Mouse (Mus musculus): ENCODE measurements around the gene BC051665. TPM values are rescaled to one million over a fixed set of nuclear protein-coding genes. Genes with fewer than 3 reads are reported as not detected.

BC051665 gene
- polyA plus RNA-seq, 1 experiment from 2014 or later, result not detected

- peak; percentile 57 for ATAC-seq (ENCODE audit: insufficient number of reproducible peaks, low FRiP score)
- Histone ChIP-seq H3K4me1 (replicated peaks) (peaks cover 21% of the 10 kb centered on the region), H3K9ac (no peak overlapping the region), H3K27ac (ENCODE audit: poor library complexity, severe bottlenecking) (peak overlapping the region; percentile 72), H3K9me3 (replicated peaks) (0 out of 2 replicates have a peak, but pooled peaks cover 5% of the 10 kb centered on the region), H3K4me2 (0 out of 2 replicates have a peak overlapping the region, but pooled peaks have one; percentile 22), H3K4me3 (no peak overlapping the region), H3K36me3 (peaks cover 6% of the 10 kb centered on the region), H3K27me3 (replicated peaks) (no peaks in the 10 kb centered on the region)
- WGBS, result 45% methylated on average over 13 of the region's 13 CpGs
Observed at GRCm38 (mm10) chr13:60743381-60744077, 42.6 kb downstream of the BC051665 start.

GRCm38 (mm10) chr13:60742611-60743010 lies 43.6 kb downstream of the BC051665 start:
- H3K4me1 ChIP-seq (replicated peaks), result peaks cover 27% of the 10 kb centered on the region
- H3K9me3 ChIP-seq (replicated peaks), result 0 out of 2 replicates have a peak, but pooled peaks cover 5% of the 10 kb centered on the region
- H3K4me2 ChIP-seq, result no peak overlapping the region
- H3K36me3 ChIP-seq, result peaks cover 6% of the 10 kb centered on the region
- H3K4me3 ChIP-seq, result no peak overlapping the region
- 66% methylated on average over 3 of the region's 3 CpGs for WGBS
- no peak for ATAC-seq (ENCODE audit: insufficient number of reproducible peaks, low FRiP score)
- H3K27me3 ChIP-seq (replicated peaks), result no peaks in the 10 kb centered on the region
- H3K27ac ChIP-seq (ENCODE audit: poor library complexity, severe bottlenecking), result peak overlapping the region; percentile 70
- H3K9ac ChIP-seq, result no peak overlapping the region

GRCm38 (mm10) chr13:60740248-60740647 lies 45.9 kb downstream of the BC051665 start:
- no peak overlapping the region for H3K9ac ChIP-seq
- ATAC-seq (ENCODE audit: insufficient number of reproducible peaks, low FRiP score), result no peak
- no peak overlapping the region for H3K27ac ChIP-seq (ENCODE audit: poor library complexity, severe bottlenecking)
- peaks cover 29% of the 10 kb centered on the region for H3K4me1 ChIP-seq (replicated peaks)
- H3K27me3 ChIP-seq (replicated peaks), result no peaks in the 10 kb centered on the region
- no peak overlapping the region for H3K4me2 ChIP-seq
- 89% methylated on average over 6 of the region's 6 CpGs for WGBS
- no peak overlapping the region for H3K4me3 ChIP-seq
- H3K36me3 ChIP-seq, result peaks cover 9% of the 10 kb centered on the region
- H3K9me3 ChIP-seq (replicated peaks), result 0 out of 2 replicates have a peak, but pooled peaks cover 5% of the 10 kb centered on the region

DNA sequence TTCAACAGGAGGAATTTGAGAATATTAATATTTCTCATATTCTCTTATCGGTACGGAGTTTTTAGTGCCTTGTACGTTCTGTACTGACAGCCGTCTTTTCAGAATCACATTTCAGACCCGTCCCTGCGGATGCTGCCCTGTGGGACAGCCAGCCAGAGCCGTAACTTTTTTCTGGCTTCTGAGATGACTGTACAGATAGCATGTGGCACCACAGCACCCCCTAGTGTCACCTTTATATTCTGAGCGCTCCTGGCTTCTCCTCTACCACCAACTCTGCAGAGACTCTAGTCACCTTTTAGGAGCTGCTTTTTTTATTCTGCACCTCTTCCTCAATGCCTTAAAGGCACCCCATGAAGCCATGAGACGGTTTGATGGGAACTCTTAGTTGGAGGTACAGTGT lies 47.7 kb downstream of the BC051665 start:
- Histone ChIP-seq H3K4me2 (peak overlapping the region; percentile 51), H3K27ac (ENCODE audit: poor library complexity, severe bottlenecking) (peak overlapping the region; percentile 67), H3K9me3 (replicated peaks) (0 out of 2 replicates have a peak, but pooled peaks cover 5% of the 10 kb centered on the region), H3K27me3 (replicated peaks) (no peaks in the 10 kb centered on the region), H3K4me1 (replicated peaks) (peaks cover 26% of the 10 kb centered on the region), H3K9ac (no peak overlapping the region), H3K4me3 (no peak overlapping the region), H3K36me3 (peaks cover 9% of the 10 kb centered on the region)
- ATAC-seq (ENCODE audit: insufficient number of reproducible peaks, low FRiP score), result peak; percentile 73
- WGBS, result 14% methylated on average over 9 of the region's 9 CpGs

GRCm38 (mm10) chr13:60737632-60738324 lies 48.4 kb downstream of the BC051665 start:
- Histone ChIP-seq H3K9ac (no peak overlapping the region), H3K4me3 (no peak overlapping the region; the same call in 1 of the 2 replicates), H3K4me1 (replicated peaks) (peaks cover 22% of the 10 kb centered on the region), H3K9me3 (replicated peaks) (0 out of 2 replicates have a peak, but pooled peaks cover 5% of the 10 kb centered on the region), H3K4me2 (peak overlapping the region; percentile 51), H3K27ac (ENCODE audit: poor library complexity, severe bottlenecking) (peak overlapping the region; percentile 67), H3K27me3 (replicated peaks) (no peaks in the 10 kb centered on the region), H3K36me3 (peaks cover 9% of the 10 kb centered on the region)
- 11% methylated on average over 9 of the region's 9 CpGs for WGBS
- peak; percentile 91 for ATAC-seq (ENCODE audit: insufficient number of reproducible peaks, low FRiP score)

GRCm38 (mm10) chr13:60736421-60737105 lies 49.6 kb downstream of the BC051665 start:
- Histone ChIP-seq H3K36me3 (peaks cover 14% of the 10 kb centered on the region), H3K4me1 (replicated peaks) (peaks cover 15% of the 10 kb centered on the region; the same call in 1 of the 2 replicates), H3K27me3 (replicated peaks) (no peaks in the 10 kb centered on the region), H3K9ac (no peak overlapping the region), H3K4me2 (no peak overlapping the region), H3K9me3 (replicated peaks) (0 out of 2 replicates have a peak, but pooled peaks cover 5% of the 10 kb centered on the region), H3K27ac (ENCODE audit: poor library complexity, severe bottlenecking) (no peak overlapping the region), H3K4me3 (no peak overlapping the region)
- WGBS, result 87% methylated on average over 13 of the region's 13 CpGs
- ATAC-seq (ENCODE audit: insufficient number of reproducible peaks, low FRiP score), result no peak

DNA sequence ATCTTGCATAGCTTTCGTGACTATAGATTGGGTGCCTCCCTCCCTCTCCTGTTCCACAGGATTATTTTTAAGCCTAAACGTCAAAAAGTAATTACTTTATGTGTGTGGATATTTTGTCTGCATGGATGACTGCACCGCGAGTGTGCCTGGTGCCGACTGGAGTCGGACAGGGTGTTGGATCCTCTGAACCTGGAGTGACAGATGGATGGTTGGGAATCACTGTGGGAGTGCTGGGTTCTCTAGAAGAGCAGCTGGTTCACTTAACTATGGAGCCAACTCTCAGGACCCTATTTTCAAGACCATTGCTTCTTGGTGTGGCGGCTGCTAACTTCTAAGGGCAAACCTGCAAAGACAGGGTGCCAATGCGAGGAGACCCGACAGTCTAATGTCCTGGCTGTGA lies 50.9 kb downstream of the BC051665 start:
- no peak for ATAC-seq (ENCODE audit: insufficient number of reproducible peaks, low FRiP score)
- 87% methylated on average over 9 of the region's 9 CpGs for WGBS
- H3K36me3 ChIP-seq, result peaks cover 20% of the 10 kb centered on the region
- H3K4me1 ChIP-seq (replicated peaks), result peaks cover 15% of the 10 kb centered on the region; the same call in 1 of the 2 replicates
- no peak overlapping the region for H3K27ac ChIP-seq (ENCODE audit: poor library complexity, severe bottlenecking)
- H3K4me2 ChIP-seq, result no peak overlapping the region
- 0 out of 2 replicates have a peak, but pooled peaks cover 5% of the 10 kb centered on the region for H3K9me3 ChIP-seq (replicated peaks)
- H3K4me3 ChIP-seq, result no peak overlapping the region
- no peaks in the 10 kb centered on the region for H3K27me3 ChIP-seq (replicated peaks)
- no peak overlapping the region for H3K9ac ChIP-seq

Other genes with a start within 250 kb of the BC051665 start
- gene Dapk1, start 184.4 kb downstream of the BC051665 start, polyA plus RNA-seq (2016; fragmentation: Nextera tagmentation; extraction: Ambion mirVana), result 12.5 and 15.8 TPM in 2 replicates
- not detected in 2 replicates for gene Ctsll3, start 16.5 kb upstream of the BC051665 start, polyA plus RNA-seq (2016; fragmentation: Nextera tagmentation; extraction: Ambion mirVana)
- gene 4930486L24Rik, start 78.1 kb upstream of the BC051665 start, polyA plus RNA-seq (2016; fragmentation: Nextera tagmentation; extraction: Ambion mirVana), result 0.20 TPM in 1 of 2 replicates, not detected in the other
- 0.45 and 0.68 TPM in 2 replicates for gene Gm49392, start 110.5 kb upstream of the BC051665 start, polyA plus RNA-seq (2016; fragmentation: Nextera tagmentation; extraction: Ambion mirVana)
- gene Ctla2b, start 111.1 kb upstream of the BC051665 start, polyA plus RNA-seq (2016; fragmentation: Nextera tagmentation; extraction: Ambion mirVana), result 5.3 and 7.0 TPM in 2 replicates
- gene Tpbpb, start 118.5 kb upstream of the BC051665 start, polyA plus RNA-seq (2016; fragmentation: Nextera tagmentation; extraction: Ambion mirVana), result not detected in 2 replicates
- gene Gm49393, start 149.2 kb upstream of the BC051665 start, polyA plus RNA-seq (2016; fragmentation: Nextera tagmentation; extraction: Ambion mirVana), result not detected in 2 replicates
- 2.2 and 4.6 TPM in 2 replicates for gene Gm49391, start 150.2 kb upstream of the BC051665 start, polyA plus RNA-seq (2016; fragmentation: Nextera tagmentation; extraction: Ambion mirVana)
- 74.9 and 87.4 TPM in 2 replicates for gene Ctla2a, start 150.3 kb upstream of the BC051665 start, polyA plus RNA-seq (2016; fragmentation: Nextera tagmentation; extraction: Ambion mirVana)
- not detected in 2 replicates for gene Tpbpa, start 155.6 kb upstream of the BC051665 start, polyA plus RNA-seq (2016; fragmentation: Nextera tagmentation; extraction: Ambion mirVana)
- gene Ctsj, start 219.6 kb upstream of the BC051665 start, polyA plus RNA-seq (2016; fragmentation: Nextera tagmentation; extraction: Ambion mirVana), result 0.26 and 0.40 TPM in 2 replicates